Mouse (Mus musculus) liver, adult 2 months (tissue): ENCODE data around the gene Mcm8.

Source experiments
- CTCF ChIP-seq: fragments of 200-500 bp; IDR thresholded peaks from 2 replicates; pipeline ENCODE4 v1.5.1; 2011; ENCODE audit warnings: low read depth, low read length, control low read depth
- POLR2A ChIP-seq: fragments of 200-500 bp; IDR thresholded peaks from 2 replicates; pipeline ENCODE4 v1.6.1; 2011; ENCODE audit warnings: low read length, control low read depth; ENCODE audit not compliant: insufficient read depth; ENCODE audit errors: extremely low read depth

DNA sequence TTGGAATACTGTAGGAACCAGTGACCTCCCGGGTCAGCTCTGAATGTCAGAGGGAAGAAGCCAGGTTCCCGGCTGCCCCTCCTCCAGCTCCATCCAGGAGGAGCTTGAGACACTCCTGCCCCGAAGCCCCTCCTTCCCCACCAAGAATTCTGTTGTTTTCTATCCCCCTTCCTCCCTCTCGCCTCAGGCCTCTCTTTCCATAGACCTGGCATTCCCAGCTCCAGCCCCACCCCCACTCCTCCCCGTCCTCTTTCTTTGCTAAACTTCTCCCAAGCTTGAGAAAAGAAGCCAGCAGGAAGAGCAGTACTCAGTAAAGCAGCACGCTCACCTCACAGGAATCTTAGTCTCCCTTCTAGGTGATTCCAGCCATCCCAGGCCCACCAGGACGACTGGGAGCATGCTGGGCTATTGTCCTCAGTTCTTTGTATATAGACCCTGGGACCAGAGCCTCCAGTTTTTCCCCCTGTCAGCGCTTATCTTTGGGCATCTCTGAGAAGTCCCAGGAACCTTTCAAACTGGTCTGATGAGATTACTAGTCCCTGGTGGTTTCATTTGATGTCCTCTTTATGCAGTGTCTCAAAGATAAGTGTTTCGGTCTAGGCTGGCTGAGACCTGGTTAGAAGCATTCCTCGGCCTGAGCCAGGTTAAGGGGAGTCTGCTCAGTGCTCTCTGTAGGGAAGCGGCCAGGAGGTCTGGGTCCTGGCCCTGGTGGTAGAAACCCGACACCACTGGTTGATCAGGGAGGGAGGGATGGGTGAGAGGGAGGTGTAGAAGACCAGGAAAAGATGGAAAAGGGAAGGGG is 65.1 kb downstream of the Mcm8 start, which contains the start of gene Lrrn4:
- TF ChIP-seq CTCF (no peak), POLR2A (no peak)
